Mouse (Mus musculus): ENCODE measurements around the gene Pid1. TPM values are rescaled to one million over a fixed set of nuclear protein-coding genes. Genes with fewer than 3 reads are reported as not detected.

Gene Pid1
- total RNA-seq, 2 experiments from 2014 or later: 41.9 to 42.1 TPM

DNA sequence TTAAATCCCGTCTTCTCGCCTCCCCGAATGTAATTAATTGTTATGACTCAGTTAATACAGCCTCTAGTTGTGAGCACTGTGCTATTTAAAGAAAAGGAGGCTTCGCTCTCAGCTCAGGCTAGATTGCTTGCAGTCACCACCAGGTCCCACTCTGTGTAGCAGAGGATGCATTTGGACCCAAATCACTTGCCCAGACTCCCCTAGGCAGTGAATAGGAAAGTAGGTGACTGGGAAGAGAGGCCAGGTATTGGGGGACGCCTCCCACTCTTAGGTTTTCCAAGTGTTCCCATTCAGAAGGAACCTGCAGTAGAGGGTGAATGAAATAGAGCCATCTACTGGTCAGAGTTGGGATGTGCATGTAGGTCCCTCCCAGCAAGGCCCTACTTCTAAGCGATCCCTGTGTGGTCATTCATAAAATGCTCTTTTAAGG lies 77.3 kb downstream of the Pid1 start:
- DNase-seq (ENCODE audit: extremely low spot score in 1 of 2, low spot score in 2 of 2): peak; percentile 72
- peak overlapping the region; percentile 16; the same call in 1 of the 2 replicates for H3K4me3 ChIP-seq

GRCm38 (mm10) chr1:84285620-84286019 lies 78.4 kb downstream of the Pid1 start:
- DNase-seq (ENCODE audit: extremely low spot score in 1 of 2, low spot score in 2 of 2): no peak
- intact Hi-C loops (cut with DNase I): loop anchor here (10.0 kb wide), 3 partner anchors 151 to 409 kb away; partner anchors contain the start of gene Dner
- Histone ChIP-seq H3K27ac (no peak overlapping the region), H3K4me3 (no peak overlapping the region)
- no peak for TF ChIP-seq CTCF (IDR thresholded peaks at IDR 0.05)

More for the DNA sequence above, 77.3 kb downstream of the Pid1 start:
- intact Hi-C loops (cut with DNase I): loop anchor here (10.0 kb wide), 3 partner anchors 152 to 408 kb away; partner anchors contain the start of gene Dner
- H3K27ac ChIP-seq: no peak overlapping the region
- peak; percentile 94 for TF ChIP-seq CTCF (IDR thresholded peaks at IDR 0.05)

DNA sequence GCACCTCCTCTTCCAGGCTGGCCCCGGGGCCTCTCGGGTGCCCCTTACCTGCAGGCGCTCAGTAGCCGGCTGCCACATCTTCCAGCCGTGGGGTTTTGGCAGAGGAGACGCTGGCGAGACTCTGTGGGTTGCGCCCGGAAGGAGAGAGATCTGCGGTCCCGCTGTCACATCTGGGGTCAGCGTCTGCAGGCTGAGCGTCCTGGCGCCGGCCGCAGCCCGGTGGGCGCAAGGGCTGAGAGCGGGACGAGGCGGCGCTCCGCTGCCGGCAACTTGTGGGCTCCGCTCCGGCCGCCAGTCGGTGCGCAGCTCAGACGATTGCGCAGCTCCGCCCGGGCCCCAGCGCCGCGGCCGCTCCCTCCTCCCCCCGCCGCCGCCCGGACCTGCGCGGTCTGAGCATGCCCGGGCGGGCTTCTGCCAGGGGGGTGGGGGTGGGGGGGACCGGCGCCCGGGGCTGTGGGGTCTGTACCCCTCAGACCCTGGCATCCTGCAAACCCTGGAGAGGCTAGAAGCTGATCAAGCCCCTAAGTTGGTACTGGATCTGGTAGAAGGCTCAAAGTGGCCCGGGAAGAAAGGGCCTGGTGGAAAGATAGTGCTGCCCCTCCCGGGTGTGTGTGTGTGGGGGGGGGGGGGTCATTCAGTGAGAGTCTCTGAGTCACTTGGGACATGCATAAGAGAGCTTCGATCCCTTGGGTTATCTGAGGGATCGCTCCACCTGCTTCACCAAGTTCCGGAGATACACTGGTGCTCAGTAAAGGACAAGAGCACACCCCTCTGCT lies 79.5 kb downstream of the Pid1 start:
- peak overlapping the region; percentile 86 for H3K27ac ChIP-seq
- peak; percentile 70 to 74 for DNase-seq (ENCODE audit: extremely low spot score in 1 of 2, low spot score in 2 of 2)
- intact Hi-C loops (cut with DNase I): loop anchor here (1.0 to 10.0 kb wide), 4 partner anchors 150 to 538 kb away; partner anchors contain the start of gene Dner
- H3K4me3 ChIP-seq: peak overlapping the region; percentile 99
- peak; percentile 28 for TF ChIP-seq CTCF (IDR thresholded peaks at IDR 0.05)

DNA sequence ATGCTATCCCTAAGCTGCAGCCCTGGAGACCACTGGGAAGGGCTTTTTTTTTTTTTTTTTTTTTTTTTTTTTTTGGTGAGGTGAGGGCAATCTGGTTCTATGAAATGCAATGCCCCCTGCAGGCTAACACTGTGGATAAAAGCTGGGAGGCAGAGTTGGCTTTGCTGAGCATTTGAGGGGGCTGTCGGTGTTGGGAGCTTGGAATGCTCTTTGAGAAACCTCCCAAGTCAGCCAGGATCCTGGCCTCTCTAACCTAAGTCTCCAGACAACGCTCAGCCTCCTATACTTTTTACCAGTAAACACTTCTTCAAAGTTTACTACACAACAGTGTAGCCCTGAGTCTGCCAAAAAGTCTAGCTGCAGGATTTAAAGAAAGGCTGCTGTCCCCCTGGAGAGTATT lies 80.9 kb downstream of the Pid1 start:
- peak overlapping the region; percentile 99 for H3K4me3 ChIP-seq
- intact Hi-C loops (cut with DNase I): loop anchor here (2.0 to 10.0 kb wide), 4 partner anchors 64 to 412 kb away; partner anchors contain the start of gene Dner
- H3K27ac ChIP-seq: no peak overlapping the region
- peak; percentile 60 for TF ChIP-seq CTCF (IDR thresholded peaks at IDR 0.05)
- DNase-seq (ENCODE audit: extremely low spot score in 1 of 2, low spot score in 2 of 2): peak; percentile 39 to 54

DNA sequence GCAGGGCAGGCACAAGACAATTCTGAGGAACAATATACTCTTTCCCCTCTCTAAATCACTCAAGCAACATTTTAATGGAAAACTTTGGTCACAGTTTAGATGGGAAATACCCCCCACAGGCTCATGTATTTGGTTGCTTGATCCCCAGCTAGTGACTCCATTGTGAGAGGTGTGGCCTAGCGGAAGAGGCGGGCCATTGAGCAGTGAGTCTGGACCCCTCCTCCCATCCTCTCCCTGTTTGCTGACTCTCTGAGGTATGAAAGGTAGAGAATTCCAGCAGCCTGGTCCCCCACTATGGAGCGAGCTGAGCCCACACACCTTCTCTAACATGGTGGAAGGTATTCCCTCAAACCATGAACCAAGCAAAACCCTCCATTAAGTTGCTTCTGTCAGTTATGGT lies 83.8 kb downstream of the Pid1 start:
- TF ChIP-seq CTCF (IDR thresholded peaks at IDR 0.05): no peak
- intact Hi-C loops (cut with DNase I): loop anchor here (10.0 kb wide), 3 partner anchors 145 to 415 kb away; partner anchors contain the start of gene Dner
- Histone ChIP-seq H3K27ac (no peak overlapping the region), H3K4me3 (no peak overlapping the region)
- no peak for DNase-seq (ENCODE audit: extremely low spot score in 1 of 2, low spot score in 2 of 2)

GRCm38 (mm10) chr1:84278359-84279255 lies 85.4 kb downstream of the Pid1 start:
- no peak for DNase-seq (ENCODE audit: extremely low spot score in 1 of 2, low spot score in 2 of 2)
- intact Hi-C loops (cut with DNase I): no loop called here
- no peak for TF ChIP-seq CTCF (IDR thresholded peaks at IDR 0.05)
- H3K4me3 ChIP-seq: no peak overlapping the region
- no peak overlapping the region for H3K27ac ChIP-seq

GRCm38 (mm10) chr1:84272951-84273350 lies 91.0 kb downstream of the Pid1 start:
- no peak overlapping the region for H3K4me3 ChIP-seq
- TF ChIP-seq CTCF (IDR thresholded peaks at IDR 0.05): no peak
- DNase-seq (ENCODE audit: extremely low spot score in 1 of 2, low spot score in 2 of 2): no peak
- intact Hi-C loops (cut with DNase I): no loop called here
- no peak overlapping the region for H3K27ac ChIP-seq

DNA sequence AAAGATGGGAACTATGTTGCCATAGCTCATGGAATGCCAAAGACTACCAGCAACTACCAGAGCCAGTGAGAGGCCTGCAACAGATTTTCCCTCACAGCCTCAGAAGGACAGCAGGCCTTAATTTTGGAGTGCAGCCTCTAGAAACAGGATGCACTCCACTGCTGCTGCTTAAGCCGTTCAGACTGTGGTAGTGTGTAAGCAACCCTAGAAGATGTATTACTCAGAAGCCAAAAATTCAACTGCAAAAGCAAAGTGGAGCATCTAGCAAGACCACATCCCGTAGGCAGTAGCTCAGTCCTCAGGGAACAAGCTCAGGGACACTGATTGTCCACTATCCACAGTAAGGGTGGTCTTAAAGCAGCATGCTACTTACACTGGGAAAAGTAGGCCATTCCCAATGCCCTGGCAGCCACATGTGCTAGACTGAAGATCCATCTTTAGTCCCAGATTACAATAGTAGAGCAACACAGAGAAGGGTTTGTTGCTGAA lies 92.2 kb downstream of the Pid1 start:
- no peak for DNase-seq (ENCODE audit: extremely low spot score in 1 of 2, low spot score in 2 of 2)
- TF ChIP-seq CTCF (IDR thresholded peaks at IDR 0.05): no peak
- Histone ChIP-seq H3K27ac (no peak overlapping the region), H3K4me3 (no peak overlapping the region)
- intact Hi-C loops (cut with DNase I): no loop called here

DNA sequence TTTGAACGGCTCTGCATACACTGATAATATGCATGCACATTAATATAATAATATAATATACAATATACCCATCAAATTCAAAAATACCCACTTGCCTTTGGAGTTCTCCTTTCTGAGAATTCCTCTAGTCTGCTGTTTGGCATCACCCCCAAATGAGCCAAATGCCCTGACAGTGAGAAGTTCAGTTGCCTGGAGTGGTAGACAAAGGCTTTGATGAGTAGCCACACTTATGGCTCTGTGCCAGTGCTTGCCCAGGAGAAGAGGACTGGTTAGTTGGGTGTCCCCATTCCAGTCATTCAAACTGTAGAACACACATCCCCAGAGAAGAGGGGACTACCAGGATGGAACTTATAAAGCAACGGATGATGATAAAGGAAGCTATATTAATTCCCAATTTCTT lies 106.3 kb downstream of the Pid1 start:
- TF ChIP-seq CTCF (IDR thresholded peaks at IDR 0.05): no peak
- Histone ChIP-seq H3K27ac (no peak overlapping the region), H3K4me3 (no peak overlapping the region)
- no peak for DNase-seq (ENCODE audit: extremely low spot score in 1 of 2, low spot score in 2 of 2)
- intact Hi-C loops (cut with DNase I): no loop called here

DNA sequence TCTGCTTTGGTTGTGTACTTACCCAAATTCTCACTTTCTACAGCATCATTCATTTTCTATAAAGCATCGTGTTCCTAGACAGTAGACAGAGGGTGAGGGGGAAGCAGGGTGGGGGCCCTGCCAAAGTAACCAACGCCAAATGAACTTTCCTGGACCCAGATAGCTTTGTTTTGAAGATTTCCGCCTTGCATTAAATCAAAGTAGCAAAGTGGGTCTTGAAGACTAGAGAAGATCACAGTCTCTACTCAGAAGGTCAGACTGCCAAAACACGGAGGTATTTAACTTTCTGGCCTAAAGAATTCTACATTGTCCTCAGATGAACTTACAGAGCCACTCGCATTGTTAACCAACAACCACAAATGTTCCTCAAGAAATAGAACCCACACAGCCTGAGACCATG lies 109.6 kb downstream of the Pid1 start:
- no peak for TF ChIP-seq CTCF (IDR thresholded peaks at IDR 0.05)
- intact Hi-C loops (cut with DNase I): no loop called here
- DNase-seq (ENCODE audit: extremely low spot score in 1 of 2, low spot score in 2 of 2): no peak

GRCm38 (mm10) chr1:84253838-84254237 lies 110.1 kb downstream of the Pid1 start:
- intact Hi-C loops (cut with DNase I): no loop called here
- no peak for TF ChIP-seq CTCF (IDR thresholded peaks at IDR 0.05)
- no peak for DNase-seq (ENCODE audit: extremely low spot score in 1 of 2, low spot score in 2 of 2)
- Histone ChIP-seq H3K27ac (no peak overlapping the region), H3K4me3 (no peak overlapping the region)

More for the DNA sequence above, 109.6 kb downstream of the Pid1 start:
- Histone ChIP-seq H3K4me3 (no peak overlapping the region), H3K27ac (no peak overlapping the region)
